Mouse (Mus musculus) Patski (cell line): ENCODE results near the gene Pax7. TPM values are rescaled to one million over a fixed set of nuclear protein-coding genes. Genes with fewer than 3 reads are reported as not detected.

Experiments
- ATAC-seq: fragments of 100-300 bp; one replicate; pipeline ENCODE4 v1.8.0; 2021
- CTCF ChIA-PET: fragments of 350-600 bp; sonication (Branson Sonifier 250); formaldehyde crosslinking; loops from one replicate; lab custom pipeline; 2022; ENCODE audit warnings: inconsistent platforms; lab: Charles Lee
- POLR2A ChIA-PET: fragments of 350-600 bp; sonication (Branson Sonifier 250); formaldehyde crosslinking; loops from one replicate; lab custom pipeline; 2022; ENCODE audit warnings: antibody characterized with exemption, inconsistent platforms; lab: Charles Lee
- DNase-seq: peaks from one replicate; pipeline ENCODE4 v3.0.0-alpha.2; 2011; ENCODE audit warnings: low read depth, low spot score
- H3K27me3 ChIP-seq: fragments of 371-371 bp; one replicate; pipeline ENCODE4 v1.5.1; 2021
- CTCF ChIP-seq: fragments of 100-300 bp; IDR thresholded peaks from one replicate; pipeline ENCODE4 v1.5.1; 2021
- in situ Hi-C: fragments of 300-500 bp; cut with MboI; formaldehyde crosslinking; loops from 3 replicates; pipeline ENCODE4 v1.11.1; 2018; ENCODE audit warnings: low pct_unique_long_range_greater_than_20kb, mixed read lengths
- polyA plus RNA-seq: library from polyadenylated mRNA; unstranded; gene quantifications from one replicate; pipeline ENCODE4 v1.2.3, GENCODE M21; 2021

The Pax7 gene
- polyA plus RNA-seq, 1 experiment from 2014 or later: not detected

GRCm38 (mm10) chr4:139809381-139809820, 23.9 kb downstream of the Pax7 start:
- ATAC-seq: no peak
- in situ Hi-C loops: no loop called here
- no peaks in the 10 kb centered on the region for H3K27me3 ChIP-seq

GRCm38 (mm10) chr4:139807820-139808219, 25.5 kb downstream of the Pax7 start:
- in situ Hi-C loops: no loop called here
- no peak for TF ChIP-seq CTCF
- no peak for DNase-seq
- ATAC-seq: no peak
- no peaks in the 10 kb centered on the region for H3K27me3 ChIP-seq
- POLR2A ChIA-PET: no interaction called here
- CTCF ChIA-PET: no interaction called here

More at GRCm38 (mm10) chr4:139809381-139809820, 23.9 kb downstream of the Pax7 start:
- DNase-seq: no peak
- CTCF ChIA-PET: no interaction called here
- POLR2A ChIA-PET: interaction anchor here (0.7 kb wide), 1 partner anchor 145 kb away, joined by 3 read pairs; no protein-coding TSS in a partner anchor
- TF ChIP-seq CTCF: no peak

- no peak for TF ChIP-seq CTCF
- POLR2A ChIA-PET: no interaction called here
- CTCF ChIA-PET: no interaction called here
- DNase-seq (no peak), ATAC-seq (no peak)
- in situ Hi-C loops: no loop called here
- H3K27me3 ChIP-seq: no peaks in the 10 kb centered on the region
Observed at GRCm38 (mm10) chr4:139807191-139807808, 26.0 kb downstream of the Pax7 start.

DNA sequence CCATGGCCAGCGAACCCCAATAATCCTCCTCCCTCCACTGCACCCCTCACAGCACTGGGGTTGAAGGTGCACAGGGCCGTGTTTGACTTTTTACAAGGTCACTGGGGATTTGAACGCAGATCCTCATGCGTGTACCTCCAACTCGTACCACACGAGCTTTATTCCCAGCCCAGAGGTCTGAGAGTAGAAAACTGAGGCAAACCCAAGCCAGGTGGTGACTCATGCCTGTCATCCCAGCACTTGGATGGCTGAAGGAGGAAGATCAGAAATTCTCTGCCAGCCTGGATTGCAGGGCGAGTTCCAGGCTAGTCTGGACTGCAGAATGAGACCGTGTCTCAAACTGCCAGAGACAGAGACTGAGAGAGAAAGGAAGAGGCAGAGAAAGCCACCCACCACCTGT, 28.4 kb downstream of the Pax7 start:
- H3K27me3 ChIP-seq: no peaks in the 10 kb centered on the region
- ChIA-PET CTCF (no interaction called here), POLR2A (no interaction called here)
- DNase-seq (no peak), ATAC-seq (no peak)
- in situ Hi-C loops: no loop called here
- TF ChIP-seq CTCF: no peak

DNA sequence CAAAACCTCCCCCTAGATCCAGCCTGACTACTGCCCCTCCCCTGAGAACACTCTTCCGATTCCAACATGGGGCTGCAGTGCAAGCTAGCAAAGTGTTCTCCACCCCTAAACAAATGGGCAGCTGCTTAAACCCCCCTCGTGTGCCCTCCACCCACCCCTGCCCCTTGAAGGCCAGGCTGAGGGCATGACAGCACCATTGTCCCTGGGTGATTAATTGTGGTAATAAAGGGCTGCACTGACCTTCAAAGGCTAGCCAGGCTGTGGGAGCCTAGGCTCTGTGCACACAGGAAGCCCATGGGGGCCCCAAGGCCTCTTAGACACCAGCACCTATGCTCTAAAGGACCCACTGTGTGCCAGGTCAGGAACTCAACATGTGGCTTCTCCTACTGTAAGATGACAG, 29.3 kb downstream of the Pax7 start:
- in situ Hi-C loops: no loop called here
- ATAC-seq: no peak
- ChIA-PET POLR2A (no interaction called here), CTCF (no interaction called here)
- TF ChIP-seq CTCF: no peak
- no peak for DNase-seq
- H3K27me3 ChIP-seq: no peaks in the 10 kb centered on the region

DNA sequence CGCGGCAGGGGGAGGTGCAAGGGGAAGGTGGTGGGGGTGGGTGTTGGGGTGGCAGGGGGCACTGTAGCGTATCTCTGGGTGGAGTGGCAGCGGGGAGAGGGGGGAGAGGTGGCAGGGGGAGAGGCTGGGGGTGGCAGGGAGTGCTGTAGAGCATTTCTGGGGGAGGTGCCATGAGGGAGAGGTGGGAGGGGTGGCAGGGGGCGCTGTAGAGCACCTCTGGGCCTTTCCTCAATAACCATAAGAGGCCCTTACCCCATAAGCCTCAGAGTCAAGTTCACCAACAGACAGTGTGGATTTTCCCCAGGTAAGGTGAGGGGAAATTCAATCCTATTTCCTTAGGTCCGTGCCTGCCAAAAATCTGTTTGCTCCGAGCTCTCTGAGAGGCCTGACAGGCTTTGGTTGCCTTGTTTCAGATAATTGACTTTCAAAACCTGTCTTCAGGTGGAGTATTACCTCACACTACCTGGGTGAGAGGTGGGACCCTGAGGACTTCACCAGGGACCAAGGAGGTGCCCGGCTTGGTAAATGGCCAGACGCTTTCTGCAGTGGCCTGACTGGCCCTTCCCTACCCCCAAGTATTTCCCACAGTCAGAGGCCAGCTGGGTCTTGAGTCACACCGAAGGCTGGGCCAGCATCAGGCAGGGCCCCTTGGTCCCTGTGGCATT, 33.8 kb downstream of the Pax7 start:
- H3K27me3 ChIP-seq: peaks cover 6% of the 10 kb centered on the region
- ChIA-PET POLR2A (no interaction called here), CTCF (interaction anchor here (1.0 kb wide), 1 partner anchor 19 kb away, joined by 3 read pairs; no protein-coding TSS in a partner anchor)
- ATAC-seq: no peak
- no peak for TF ChIP-seq CTCF
- in situ Hi-C loops: no loop called here
- no peak for DNase-seq

DNA sequence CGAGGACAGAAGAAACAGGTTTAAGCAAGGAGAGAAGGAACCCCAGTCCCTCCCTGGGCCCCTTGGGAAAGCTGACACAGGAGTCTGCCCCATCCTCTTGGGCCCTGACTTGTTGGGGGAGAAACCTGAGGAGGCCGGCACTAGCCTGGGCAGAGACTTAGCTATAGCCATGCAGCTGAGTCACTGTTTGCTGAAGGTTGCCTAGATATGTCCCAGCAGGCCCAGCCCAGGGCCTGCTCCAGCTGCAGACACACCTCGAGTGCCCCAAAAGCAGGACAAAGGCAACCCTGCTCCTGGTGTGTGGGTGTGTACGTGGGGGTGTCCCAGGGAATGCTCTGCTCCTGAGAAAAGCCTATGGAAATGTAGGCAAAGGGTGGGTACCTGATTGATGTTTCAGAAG, 36.0 kb downstream of the Pax7 start:
- no peak for ATAC-seq
- DNase-seq: no peak
- no peak for TF ChIP-seq CTCF
- ChIA-PET POLR2A (no interaction called here), CTCF (no interaction called here)
- peaks cover 9% of the 10 kb centered on the region for H3K27me3 ChIP-seq
- in situ Hi-C loops: no loop called here

- no peak for DNase-seq
- no peak for TF ChIP-seq CTCF
- CTCF ChIA-PET: no interaction called here
Observed at GRCm38 (mm10) chr4:139796115-139796514, 37.2 kb downstream of the Pax7 start.

GRCm38 (mm10) chr4:139791168-139791567, 42.2 kb downstream of the Pax7 start:
- peaks cover 9% of the 10 kb centered on the region for H3K27me3 ChIP-seq
- ChIA-PET CTCF (no interaction called here), POLR2A (no interaction called here)
- DNase-seq (no peak), ATAC-seq (no peak)
- no peak for TF ChIP-seq CTCF
- in situ Hi-C loops: no loop called here

More at GRCm38 (mm10) chr4:139796115-139796514, 37.2 kb downstream of the Pax7 start:
- peaks cover 9% of the 10 kb centered on the region for H3K27me3 ChIP-seq
- no peak for ATAC-seq
- in situ Hi-C loops: no loop called here
- POLR2A ChIA-PET: no interaction called here

DNA sequence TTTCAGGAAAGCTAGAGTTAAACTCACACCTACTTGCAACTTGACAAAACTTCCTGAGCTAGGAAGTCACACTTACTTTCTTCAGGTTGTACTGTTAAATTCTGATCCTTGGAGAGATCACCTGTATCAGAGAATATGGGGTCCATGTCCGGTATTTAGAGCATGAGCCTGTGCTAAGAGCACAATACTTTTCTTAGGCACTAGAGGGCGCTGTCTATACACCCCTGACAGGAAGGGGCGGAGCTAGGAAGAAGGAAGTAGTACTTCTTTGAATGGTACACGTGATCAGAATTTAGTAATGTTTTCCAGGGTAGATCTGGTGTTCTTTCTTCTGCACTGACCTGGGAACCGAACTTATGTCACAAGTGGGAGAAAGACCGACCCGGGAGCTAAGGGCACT, 43.6 kb downstream of the Pax7 start:
- peaks cover 3% of the 10 kb centered on the region for H3K27me3 ChIP-seq
- in situ Hi-C loops: no loop called here
- DNase-seq (no peak), ATAC-seq (no peak)
- TF ChIP-seq CTCF: no peak
- ChIA-PET POLR2A (no interaction called here), CTCF (no interaction called here)

DNA sequence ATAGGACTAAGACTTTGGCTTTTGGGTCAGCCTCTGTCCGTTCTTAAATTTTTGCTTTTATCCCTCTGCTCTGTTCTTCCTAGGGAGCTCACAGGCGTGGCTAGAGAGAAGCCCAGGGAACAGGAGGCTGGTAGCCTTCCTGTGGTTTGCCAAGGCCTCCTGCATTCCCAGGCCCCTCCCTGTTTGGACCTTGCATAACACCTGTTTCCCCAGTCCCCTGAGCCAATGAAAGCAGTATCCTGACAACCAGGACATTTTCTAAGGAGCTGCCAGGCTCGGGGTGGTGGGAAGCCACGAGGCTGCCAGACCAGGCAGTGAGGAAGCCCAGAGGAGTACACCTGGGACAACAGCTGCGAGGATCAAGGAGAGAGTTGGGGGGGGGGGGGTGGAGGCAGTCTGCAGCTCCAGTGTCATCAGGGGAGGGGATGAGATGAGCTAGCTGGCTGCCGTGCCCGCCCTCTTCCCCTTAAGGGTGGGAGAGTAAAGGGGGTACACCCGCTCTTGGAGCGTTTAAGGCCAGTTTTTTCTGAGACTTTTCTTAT, 50.3 kb downstream of the Pax7 start:
- peaks cover 20% of the 10 kb centered on the region for H3K27me3 ChIP-seq
- ATAC-seq: no peak

More for the DNA sequence above, 50.3 kb downstream of the Pax7 start:
- no peak for TF ChIP-seq CTCF
- CTCF ChIA-PET: no interaction called here
- DNase-seq: no peak
- POLR2A ChIA-PET: no interaction called here
- in situ Hi-C loops: no loop called here
